Mouse (Mus musculus) lung, embryonic 14.5 days (tissue): ENCODE measurements around the gene Scd2. TPM values are rescaled to one million over a fixed set of nuclear protein-coding genes. Genes with fewer than 3 reads are reported as not detected.

Experiments used
- ATAC-seq: fragments of 200-750 bp; cut with Nextera tagmentation; 2 replicates; pipeline ENCODE4 v1.8.0; 2017; ENCODE audit warnings: mild to moderate bottlenecking, moderate TSS enrichment, moderate library complexity; ENCODE audit not compliant: insufficient read depth
- DNase-seq: peaks from one replicate; pipeline ENCODE4 v3.0.0-alpha.2; 2015
- H3K27ac ChIP-seq: fragments of 300-500 bp; sonication (generic); 2 replicates; pipeline ENCODE4 v1.5.1; 2014; ENCODE audit warnings: low read depth, mild to moderate bottlenecking, moderate library complexity
- H3K27me3 ChIP-seq: fragments of 300-500 bp; sonication (generic); 2 replicates; pipeline ENCODE4 v1.6.1; 2014; ENCODE audit warnings: low read length, control low read depth; ENCODE audit not compliant: insufficient read depth
- H3K36me3 ChIP-seq: fragments of 300-500 bp; sonication (generic); 2 replicates; pipeline ENCODE4 v1.6.1; 2014; ENCODE audit warnings: control low read depth; ENCODE audit not compliant: insufficient read depth
- H3K4me1 ChIP-seq: fragments of 300-500 bp; sonication (generic); 2 replicates; pipeline ENCODE4 v1.6.1; 2014; ENCODE audit warnings: antibody characterized with exemption, control low read depth; ENCODE audit not compliant: insufficient read depth
- H3K4me2 ChIP-seq: fragments of 300-500 bp; sonication (generic); 2 replicates; pipeline ENCODE4 v1.6.1; 2014; ENCODE audit warnings: mild to moderate bottlenecking
- H3K4me3 ChIP-seq: fragments of 300-500 bp; sonication (generic); 2 replicates; pipeline ENCODE4 v1.5.1; 2014; ENCODE audit warnings: low read depth, low read length
- H3K9ac ChIP-seq: fragments of 300-500 bp; sonication (generic); 2 replicates; pipeline ENCODE4 v1.6.1; 2014
- H3K9me3 ChIP-seq: fragments of 300-500 bp; sonication (generic); 2 replicates; pipeline ENCODE4 v1.6.1; 2016; ENCODE audit warnings: low read depth, low read length, control low read depth
- CTCF ChIP-seq: IDR thresholded peaks from 2 replicates; pipeline ENCODE4 v1.5.1; 2016; ENCODE audit warnings: antibody characterized with exemption, low read depth
- WGBS: fragments of 180-500 bp; shearing (Covaris S2); extraction: QIAGEN DNeasy Blood & Tissue Kit; methylation state at CpG from one replicate; pipeline ENCODE4 v1.1.7; 2014; 5-methylcytosine and 5-hydroxymethylcytosine counted together
- polyA plus RNA-seq: library from polyadenylated mRNA; unstranded; fragments of >200 nt; fragmentation: Nextera tagmentation; extraction: Ambion mirVana; gene quantifications from 2 replicates; pipeline ENCODE4 v1.2.1, GENCODE M21; 2014

Scd2 gene
- polyA plus RNA-seq, 1 experiment from 2014 or later: 248 TPM

DNA sequence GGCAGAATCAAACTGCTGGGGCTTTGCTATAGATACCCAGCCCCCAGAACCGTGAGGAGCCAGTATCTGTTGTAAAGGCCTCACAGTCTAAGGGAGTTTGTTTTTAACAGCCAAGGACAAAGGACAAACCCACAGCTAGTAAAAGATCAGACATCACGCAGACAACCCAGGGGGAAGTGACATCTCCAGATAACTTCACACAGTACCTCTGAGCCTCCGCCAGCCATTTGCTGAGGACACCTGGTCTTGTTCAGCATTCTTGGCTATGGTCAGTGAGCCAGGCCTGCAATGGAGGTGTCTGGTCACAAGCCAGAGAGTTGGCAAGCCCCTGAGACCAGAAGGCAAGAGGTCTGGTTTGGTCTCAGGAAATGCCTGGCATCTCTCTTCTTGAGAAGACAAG, 991 bp upstream of the Scd2 start:
- no peaks in the 10 kb centered on the region for H3K9me3 ChIP-seq
- H3K4me3 ChIP-seq: peak overlapping the region; percentile 81
- peaks cover 26% of the 10 kb centered on the region for H3K36me3 ChIP-seq
- no peak for ATAC-seq
- peak overlapping the region; percentile 90 for H3K27ac ChIP-seq
- no peak for TF ChIP-seq CTCF
- DNase-seq: peak; percentile 5
- H3K27me3 ChIP-seq: no peaks in the 10 kb centered on the region
- peaks cover 29% of the 10 kb centered on the region for H3K4me1 ChIP-seq
- peak overlapping the region; percentile 43; the same call in 1 of the 2 replicates for H3K9ac ChIP-seq
- H3K4me2 ChIP-seq: peak overlapping the region; percentile 90
- 62% methylated on average over 3 of the region's 3 CpGs for WGBS

DNA sequence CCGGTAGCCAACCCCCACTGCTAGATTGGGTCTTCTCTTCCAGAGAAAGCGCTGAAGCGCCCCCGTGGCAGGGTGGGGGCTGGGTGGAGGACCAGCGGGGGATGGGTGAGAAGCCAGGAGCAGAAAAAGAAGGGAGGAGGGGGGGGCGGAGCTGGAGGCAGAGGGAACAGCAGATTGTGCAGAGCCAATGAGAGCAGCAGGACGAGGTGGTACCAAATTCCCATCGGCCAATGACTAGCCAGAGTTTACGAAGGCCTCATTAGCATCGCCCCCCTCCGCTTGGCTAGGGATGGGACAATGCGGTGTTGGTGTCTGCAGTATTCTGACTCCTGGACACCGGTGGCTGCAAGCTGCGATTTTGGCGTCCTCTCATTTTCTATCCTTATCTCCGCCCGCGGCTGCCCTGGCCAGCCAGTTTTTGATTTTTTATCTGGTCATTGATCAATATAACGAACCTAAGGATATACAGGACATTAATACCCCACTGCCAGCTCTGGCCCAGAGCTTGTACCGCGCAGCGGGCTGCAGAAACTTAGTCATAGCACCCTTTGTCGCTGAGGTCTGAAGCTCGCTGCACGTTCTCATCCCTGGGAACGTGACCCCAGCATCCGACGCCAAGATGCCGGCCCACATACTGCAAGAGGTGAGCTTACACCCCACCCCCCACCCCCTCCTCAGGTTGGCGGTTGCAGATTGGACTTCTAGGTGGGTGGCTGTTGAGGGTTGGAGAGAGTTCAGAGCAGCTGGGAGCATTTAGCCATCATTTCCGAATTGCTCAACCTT, 486 bp downstream of the Scd2 start:
- no peaks in the 10 kb centered on the region for H3K27me3 ChIP-seq
- TF ChIP-seq CTCF: peak; percentile 20; the same call in 1 of the 2 replicates
- peaks cover 39% of the 10 kb centered on the region for H3K4me1 ChIP-seq
- H3K9me3 ChIP-seq: no peaks in the 10 kb centered on the region
- under 1% methylated on average over 31 of the region's 31 CpGs for WGBS
- H3K36me3 ChIP-seq: peaks cover 41% of the 10 kb centered on the region
- ATAC-seq: peak; percentile 97
- peak overlapping the region; percentile 83 for H3K9ac ChIP-seq
- H3K27ac ChIP-seq: peak overlapping the region; percentile 95
- H3K4me2 ChIP-seq: peak overlapping the region; percentile 90
- peak; percentile 98 for DNase-seq
- peak overlapping the region; percentile 81 for H3K4me3 ChIP-seq

- peak; percentile 50 for ATAC-seq
- 1% methylated on average over 14 of the region's 14 CpGs for WGBS
- peak overlapping the region; percentile 90 for H3K4me2 ChIP-seq
Observed at GRCm38 (mm10) chr19:44294588-44295041, 1.1 kb downstream of the Scd2 start.

DNA sequence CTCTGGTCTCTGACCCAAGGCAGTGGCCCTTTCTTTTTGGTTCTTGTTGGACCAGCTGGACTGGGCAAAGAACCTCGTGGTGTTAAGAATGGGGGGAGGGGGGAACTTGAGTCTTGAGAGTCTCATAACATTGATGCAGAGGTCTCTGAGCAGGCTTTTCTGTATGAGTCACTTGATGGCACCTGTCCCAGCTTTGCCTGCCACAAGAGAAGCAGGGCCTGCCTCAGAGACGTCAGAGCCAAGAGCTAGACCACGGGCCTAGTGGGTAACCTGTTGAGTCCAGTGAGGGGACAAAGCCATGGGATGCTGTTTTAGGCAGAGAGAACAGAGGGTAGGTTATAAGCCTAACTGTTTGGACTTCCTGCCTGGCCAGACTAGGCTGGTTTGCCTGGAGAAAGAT, 1.8 kb downstream of the Scd2 start:
- H3K4me1 ChIP-seq: peaks cover 37% of the 10 kb centered on the region
- H3K4me2 ChIP-seq: peak overlapping the region; percentile 90
- WGBS: 6% methylated on average over 3 of the region's 3 CpGs
- H3K27ac ChIP-seq: peak overlapping the region; percentile 19
- DNase-seq (peak; percentile 46), ATAC-seq (no peak)
- H3K9me3 ChIP-seq: no peaks in the 10 kb centered on the region
- TF ChIP-seq CTCF: no peak
- H3K27me3 ChIP-seq: no peaks in the 10 kb centered on the region
- peaks cover 54% of the 10 kb centered on the region for H3K36me3 ChIP-seq
- peak overlapping the region; percentile 81 for H3K4me3 ChIP-seq
- peak overlapping the region; percentile 83 for H3K9ac ChIP-seq

More at GRCm38 (mm10) chr19:44294588-44295041, 1.1 kb downstream of the Scd2 start:
- Histone ChIP-seq H3K36me3 (peaks cover 48% of the 10 kb centered on the region), H3K4me3 (peak overlapping the region; percentile 81), H3K9me3 (no peaks in the 10 kb centered on the region), H3K27ac (peak overlapping the region; percentile 95), H3K9ac (peak overlapping the region; percentile 83), H3K27me3 (no peaks in the 10 kb centered on the region), H3K4me1 (peaks cover 39% of the 10 kb centered on the region)
- peak; percentile 99 for TF ChIP-seq CTCF
- peak; percentile 95 for DNase-seq

DNA sequence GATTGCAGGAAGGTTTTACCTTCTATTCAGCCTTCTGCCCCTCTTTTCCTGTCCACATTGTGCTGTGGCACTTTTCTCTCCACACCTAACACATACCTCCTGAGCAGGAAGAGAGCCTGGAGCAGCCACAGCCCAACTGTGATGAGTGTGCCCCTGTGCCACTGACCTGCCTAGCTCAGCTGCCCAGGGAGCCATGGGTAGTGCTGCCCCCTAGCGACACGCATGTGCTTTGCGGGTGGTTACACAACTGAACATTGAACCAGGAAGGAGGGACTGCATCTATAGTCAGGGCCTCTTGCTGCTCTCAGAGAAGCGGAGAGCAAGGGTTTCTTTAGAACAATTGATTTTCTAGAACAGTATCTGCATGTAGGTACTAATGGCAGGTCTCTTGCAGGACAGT, 2.3 kb downstream of the Scd2 start:
- H3K4me1 ChIP-seq: peaks cover 37% of the 10 kb centered on the region
- H3K9me3 ChIP-seq: no peaks in the 10 kb centered on the region
- ATAC-seq (no peak), DNase-seq (peak; percentile 93)
- H3K4me3 ChIP-seq: peak overlapping the region; percentile 81
- H3K27me3 ChIP-seq: no peaks in the 10 kb centered on the region
- peak; percentile 99 for TF ChIP-seq CTCF
- peak overlapping the region; percentile 19 for H3K27ac ChIP-seq
- WGBS: 0% methylated on average over 4 of the region's 4 CpGs
- H3K36me3 ChIP-seq: peaks cover 59% of the 10 kb centered on the region
- peak overlapping the region; percentile 90 for H3K4me2 ChIP-seq
- peak overlapping the region; percentile 83 for H3K9ac ChIP-seq

GRCm38 (mm10) chr19:44296186-44296585, 2.7 kb downstream of the Scd2 start:
- H3K36me3 ChIP-seq: peaks cover 63% of the 10 kb centered on the region
- H3K4me2 ChIP-seq: peak overlapping the region; percentile 90
- DNase-seq: no peak
- peak overlapping the region; percentile 83 for H3K9ac ChIP-seq
- no peak for ATAC-seq
- no peaks in the 10 kb centered on the region for H3K9me3 ChIP-seq
- WGBS: 9% methylated on average over 7 of the region's 7 CpGs
- H3K27me3 ChIP-seq: no peaks in the 10 kb centered on the region
- H3K4me3 ChIP-seq: peak overlapping the region; percentile 81
- 0 out of 2 replicates have a peak overlapping the region, but pooled peaks have one; percentile 19 for H3K27ac ChIP-seq
- no peak for TF ChIP-seq CTCF
- peaks cover 37% of the 10 kb centered on the region for H3K4me1 ChIP-seq

- Histone ChIP-seq H3K27me3 (no peaks in the 10 kb centered on the region), H3K4me1 (peaks cover 41% of the 10 kb centered on the region), H3K9me3 (no peaks in the 10 kb centered on the region), H3K4me2 (peak overlapping the region; percentile 90), H3K27ac (peak overlapping the region; percentile 19; the same call in 1 of the 2 replicates), H3K36me3 (peaks cover 71% of the 10 kb centered on the region), H3K4me3 (peak overlapping the region; percentile 81), H3K9ac (peak overlapping the region; percentile 83)
- ATAC-seq (no peak), DNase-seq (peak; percentile 21)
- TF ChIP-seq CTCF: no peak
- WGBS: 34% methylated on average over 8 of the region's 8 CpGs
Observed at GRCm38 (mm10) chr19:44297068-44297760, 3.7 kb downstream of the Scd2 start.
